Mouse (Mus musculus) heart, adult 18-20 months (tissue): Measurements from ENCODE around the gene Snx18. TPM values are rescaled to one million over a fixed set of nuclear protein-coding genes. Genes with fewer than 3 reads are reported as not detected.

Source experiments
- DNase-seq, 2 experiments: peaks; one replicate each; pipeline ENCODE4 v3.0.0; 2021 to 2022; ENCODE audit warnings: mixed read lengths in 1 of 2
- total RNA-seq, 2 experiments: library from RNA; stranded (reverse); gene quantifications; 2 replicates each; pipeline ENCODE4 v1.2.3; 2021

Snx18 gene
- total RNA-seq, 2 experiments from 2014 or later: 20.2 to 20.4 TPM

- no peak for DNase-seq
Observed at GRCm38 (mm10) chr13:113597616-113598015, 20.7 kb downstream of the Snx18 start.

GRCm38 (mm10) chr13:113596821-113597541, 21.4 kb downstream of the Snx18 start:
- no peak for DNase-seq

GRCm38 (mm10) chr13:113595987-113596386, 22.4 kb downstream of the Snx18 start:
- no peak for DNase-seq

GRCm38 (mm10) chr13:113595219-113595618, 23.1 kb downstream of the Snx18 start:
- DNase-seq: no peak

- DNase-seq: no peak
Observed at GRCm38 (mm10) chr13:113594361-113594760, 24.0 kb downstream of the Snx18 start.

GRCm38 (mm10) chr13:113593711-113594110, 24.7 kb downstream of the Snx18 start:
- no peak for DNase-seq

- DNase-seq: no peak
Observed at GRCm38 (mm10) chr13:113592703-113593200, 25.6 kb downstream of the Snx18 start.

GRCm38 (mm10) chr13:113591336-113591735, 27.0 kb downstream of the Snx18 start:
- DNase-seq: no peak

- DNase-seq: no peak
Observed at GRCm38 (mm10) chr13:113590216-113590615, 28.1 kb downstream of the Snx18 start.

- peak in 1 of 2 experiments; percentile 84 for DNase-seq
Observed at GRCm38 (mm10) chr13:113589499-113589898, 28.9 kb downstream of the Snx18 start.

GRCm38 (mm10) chr13:113587200-113587936, 31.0 kb downstream of the Snx18 start:
- no peak for DNase-seq

- no peak for DNase-seq
Observed at GRCm38 (mm10) chr13:113585606-113586005, 32.8 kb downstream of the Snx18 start.

- DNase-seq: no peak
Observed at GRCm38 (mm10) chr13:113584431-113584830, 33.9 kb downstream of the Snx18 start.

GRCm38 (mm10) chr13:113583563-113583962, 34.8 kb downstream of the Snx18 start:
- DNase-seq: no peak

- DNase-seq: no peak
Observed at GRCm38 (mm10) chr13:113582024-113582423, 36.3 kb downstream of the Snx18 start.

GRCm38 (mm10) chr13:113581436-113581835, 36.9 kb downstream of the Snx18 start:
- DNase-seq: no peak

- no peak for DNase-seq
Observed at GRCm38 (mm10) chr13:113580400-113580790, 38.0 kb downstream of the Snx18 start.

GRCm38 (mm10) chr13:113579788-113580399, 38.5 kb downstream of the Snx18 start:
- DNase-seq: no peak

- no peak for DNase-seq
Observed at GRCm38 (mm10) chr13:113574232-113574631, 44.1 kb downstream of the Snx18 start.

- DNase-seq: no peak
Observed at GRCm38 (mm10) chr13:113573377-113573776, 45.0 kb downstream of the Snx18 start.

GRCm38 (mm10) chr13:113572046-113572686, 46.2 kb downstream of the Snx18 start:
- peak; percentile 69 to 70 for DNase-seq

- no peak for DNase-seq
Observed at GRCm38 (mm10) chr13:113569526-113569925, 48.8 kb downstream of the Snx18 start.
